Mouse (Mus musculus) megakaryocyte-erythroid progenitor cell, adult 5 weeks (primary cell): Measurements from ENCODE around the gene Trmt13. TPM values are rescaled to one million over a fixed set of nuclear protein-coding genes. Genes with fewer than 3 reads are reported as not detected.

ENCODE experiments used
- polyA plus RNA-seq: library from polyadenylated mRNA; stranded (reverse); fragments of >175 nt; gene quantifications from 2 replicates; pipeline ENCODE4 v1.2.3, GENCODE M21; 2012

Trmt13 gene
- polyA plus RNA-seq, result 3.1 and 6.2 TPM in 2 replicates

GRCm38 (mm10) chr3:116614295-116614892, at the start of gene Trmt13:
TSS of gene Trmt13 (minus strand) at chr3:116614587.

GRCm38 (mm10) chr3:116662463-116662863, 48.1 kb upstream of the Trmt13 start, which contains the start of gene Mfsd14a:
TSS of gene Mfsd14a (minus strand) at chr3:116662677.

GRCm38 (mm10) chr3:116594728-116595602, 19.4 kb downstream of the Trmt13 start, which contains the start of gene Sass6:
TSS of gene Sass6 (plus strand) at chr3:116594982.

DNA sequence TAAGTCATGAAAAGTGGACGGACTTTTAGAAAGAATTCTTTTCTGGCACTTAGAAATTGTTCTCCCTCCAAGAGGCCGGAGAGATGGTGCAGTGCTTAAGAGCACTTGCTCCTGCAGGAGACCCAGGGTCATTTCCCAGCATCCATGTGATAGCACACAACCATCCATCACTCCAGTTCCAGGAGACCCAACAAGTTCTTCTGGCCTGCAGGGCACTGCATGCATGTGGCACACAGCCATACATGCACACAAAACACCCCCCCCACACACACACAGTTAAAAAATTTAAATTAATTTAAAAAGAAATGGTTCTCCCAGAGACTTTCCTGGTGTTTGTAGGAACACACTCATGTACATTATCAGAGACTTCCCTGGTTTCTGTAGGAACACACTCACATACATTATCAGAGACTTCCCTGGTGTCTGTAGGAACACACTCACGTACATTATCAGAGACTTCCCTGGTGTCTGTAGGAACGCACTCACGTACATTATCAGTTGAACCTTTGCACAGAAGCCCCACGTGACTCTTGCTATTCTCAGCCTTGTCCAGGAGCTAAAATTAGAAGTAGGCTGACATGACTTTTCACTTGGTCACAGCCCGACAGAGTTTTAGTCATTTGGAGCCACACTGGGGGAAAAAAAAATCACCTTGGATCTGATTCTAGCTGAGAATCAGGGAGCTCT, 51.8 kb downstream of the Trmt13 start, which contains the start of gene Lrrc39:
Gene Lrrc39, plus strand, starts transcription at position 566 of the 687 bp plus-strand sequence.

Other genes with a start within 250 kb of the Trmt13 start
- 13.8 and 24.0 TPM in 2 replicates for gene Cdc14a, start 190.6 kb downstream of the Trmt13 start, polyA plus RNA-seq
- 53.1 and 56.5 TPM in 2 replicates for gene Rtca, start 106.4 kb downstream of the Trmt13 start, polyA plus RNA-seq
- gene Dbt, start 101.5 kb downstream of the Trmt13 start, polyA plus RNA-seq, result 1.00 and 1.0 TPM in 2 replicates
- gene Lrrc39, start 51.6 kb downstream of the Trmt13 start, polyA plus RNA-seq, result not detected in 2 replicates
- 3.9 and 5.9 TPM in 2 replicates for gene Sass6, start 19.6 kb downstream of the Trmt13 start, polyA plus RNA-seq
- gene Mfsd14a, start 48.1 kb upstream of the Trmt13 start, polyA plus RNA-seq, result 17.8 and 24.3 TPM in 2 replicates
- gene Gm43191, start 66.7 kb upstream of the Trmt13 start, polyA plus RNA-seq, result not detected in 2 replicates
- gene Slc35a3, start 98.2 kb upstream of the Trmt13 start, polyA plus RNA-seq, result 9.7 and 11.5 TPM in 2 replicates
- gene Agl, start 193.6 kb upstream of the Trmt13 start, polyA plus RNA-seq, result 0.74 and 0.81 TPM in 2 replicates
- gene Frrs1, start 244.9 kb upstream of the Trmt13 start, polyA plus RNA-seq, result 3.8 and 4.6 TPM in 2 replicates